ENCODE assay signal across 8 mouse cellular contexts in genomic region chr11:58959186-58959825, GRCm38 (mm10). TPM values are rescaled to one million over a fixed set of nuclear protein-coding genes. Genes with fewer than 3 reads are reported as not detected.
DNase-seq lines count a peak whose midpoint lies in the region; ATAC-seq lines count a peak whose summit lies in the region.

No protein-coding gene starts in this region.

- peak overlapping the region; percentile 91 for H3K4me2 ChIP-seq in kidney, embryonic 15.5 days
- peak overlapping the region; percentile 84 for H3K4me2 ChIP-seq in embryonic facial prominence, embryonic 13.5 days
- H3K4me2 ChIP-seq in neural tube, embryonic 12.5 days (replicated peaks), result peak overlapping the region; percentile 69

- H3K27ac ChIP-seq in kidney, embryonic 15.5 days, result peak overlapping the region; percentile 70
- no peak overlapping the region for H3K27ac ChIP-seq in embryonic facial prominence, embryonic 13.5 days
- no peak overlapping the region for H3K27ac ChIP-seq in limb, embryonic 10.5 days
- H3K27ac ChIP-seq in neural tube, embryonic 12.5 days, result no peak overlapping the region

- H3K4me1 ChIP-seq in kidney, embryonic 15.5 days, result peaks cover 38% of the 10 kb centered on the region
- peaks cover 34% of the 10 kb centered on the region for H3K4me1 ChIP-seq in embryonic facial prominence, embryonic 13.5 days
- peaks cover 31% of the 10 kb centered on the region for H3K4me1 ChIP-seq in limb, embryonic 10.5 days
- peaks cover 27% of the 10 kb centered on the region for H3K4me1 ChIP-seq in neural tube, embryonic 12.5 days

- 32% methylated on average over 15 of the region's 15 CpGs for WGBS in kidney, embryonic 15.5 days
- 30% methylated on average over 15 of the region's 15 CpGs for WGBS in embryonic facial prominence, embryonic 13.5 days
- whole genome bisulfite sequencing in limb, embryonic 10.5 days, result 40% methylated on average over 15 of the region's 15 CpGs
- WGBS in neural tube, embryonic 12.5 days, result 45% methylated on average over 15 of the region's 15 CpGs

- no peak for DNase-seq in kidney, adult 9 months
- DNase-seq in limb, embryonic 10.5 days (ENCODE audit: low spot score), result no peak
- no peak for DNase-seq in frontal cortex, postnatal 25 days (ENCODE audit: low spot score in 2 of 2)
- DNase-seq in adrenal gland, adult 18-20 months (ENCODE audit: low spot score in 2 of 2), result no peak

- H3K4me3 ChIP-seq in kidney, embryonic 15.5 days (replicated peaks), result peak overlapping the region; percentile 53
- peak overlapping the region; percentile 48 for H3K4me3 ChIP-seq in embryonic facial prominence, embryonic 13.5 days
- peak overlapping the region; percentile 56 for H3K4me3 ChIP-seq in limb, embryonic 10.5 days
- H3K4me3 ChIP-seq in neural tube, embryonic 12.5 days, result peak overlapping the region; percentile 44

- peaks cover 20% of the 10 kb centered on the region for H3K36me3 ChIP-seq in kidney, embryonic 15.5 days
- H3K36me3 ChIP-seq in embryonic facial prominence, embryonic 13.5 days, result peaks cover 8% of the 10 kb centered on the region
- H3K36me3 ChIP-seq in limb, embryonic 10.5 days, result peaks cover 10% of the 10 kb centered on the region
- H3K36me3 ChIP-seq in neural tube, embryonic 12.5 days, result peaks cover 10% of the 10 kb centered on the region; the same call in 1 of the 2 replicates

- peaks cover 4% of the 10 kb centered on the region; the same call in 1 of the 2 replicates for H3K9me3 ChIP-seq in kidney, embryonic 15.5 days (replicated peaks)
- H3K9me3 ChIP-seq in embryonic facial prominence, embryonic 13.5 days, result no peaks in the 10 kb centered on the region
- H3K9me3 ChIP-seq in limb, embryonic 10.5 days (replicated peaks), result no peaks in the 10 kb centered on the region
- H3K9me3 ChIP-seq in neural tube, embryonic 12.5 days, result no peaks in the 10 kb centered on the region

- H3K27me3 ChIP-seq in kidney, embryonic 15.5 days, result peaks cover 26% of the 10 kb centered on the region; the same call in 1 of the 2 replicates
- peaks cover 34% of the 10 kb centered on the region for H3K27me3 ChIP-seq in embryonic facial prominence, embryonic 13.5 days
- peaks cover 62% of the 10 kb centered on the region for H3K27me3 ChIP-seq in limb, embryonic 10.5 days (ENCODE audit: low read depth, poor library complexity, severe bottlenecking)
- 0 out of 2 replicates have a peak, but pooled peaks cover 3% of the 10 kb centered on the region for H3K27me3 ChIP-seq in neural tube, embryonic 12.5 days (replicated peaks)

- ATAC-seq in kidney, embryonic 15.5 days (replicated peaks; ENCODE audit: low FRiP score), result no peak
- ATAC-seq in embryonic facial prominence, embryonic 13.5 days (ENCODE audit: insufficient number of reproducible peaks, insufficient read depth, low FRiP score, low TSS enrichment, low read depth), result no peak
- ATAC-seq in neural tube, embryonic 12.5 days (ENCODE audit: low FRiP score, low read depth), result no peak
- ATAC-seq in erythroid progenitor cell, adult 5-6 weeks (replicated peaks; ENCODE audit: low FRiP score, poor library complexity, severe bottlenecking), result no peak

- peak overlapping the region; percentile 46; the same call in 1 of the 2 replicates for H3K9ac ChIP-seq in kidney, embryonic 15.5 days
- H3K9ac ChIP-seq in embryonic facial prominence, embryonic 13.5 days, result peak overlapping the region; percentile 65
- peak overlapping the region; percentile 54; the same call in 1 of the 2 replicates for H3K9ac ChIP-seq in neural tube, embryonic 12.5 days

RNA-seq across cellular contexts. Expression of gene Hist3h2a, which starts 4.8 kb away (rescaled TPM):
- 36.4 and 40.3 TPM in 2 replicates for polyA plus RNA-seq in kidney, embryonic 15.5 days (2015; fragmentation: Nextera tagmentation; extraction: Ambion mirVana)
- 34.0 and 34.3 TPM in 2 replicates for polyA plus RNA-seq in embryonic facial prominence, embryonic 13.5 days (2015; fragmentation: Nextera tagmentation; extraction: Ambion mirVana)
- polyA plus RNA-seq in limb, embryonic 10.5 days (2016; fragmentation: Nextera tagmentation; extraction: Ambion mirVana), result 8.4 and 11.3 TPM in 2 replicates
- 91.6 and 103 TPM in 2 replicates for polyA plus RNA-seq in neural tube, embryonic 12.5 days (2016; fragmentation: Nextera tagmentation; extraction: Ambion mirVana)
- 10 to 100 TPM; 13.3 to 17.6 TPM for total RNA-seq in adrenal gland, adult 18-20 months (2021)
- total RNA-seq in erythroid progenitor cell, adult 5-6 weeks (2015; ENCODE audit: low replicate concordance), result 186 and 192 TPM in 2 replicates
- total RNA-seq in erythroid progenitor cell, adult 5-6 weeks (2017; ENCODE audit: low replicate concordance), result 1,299 and 1,489 TPM in 2 replicates

RNA-seq across cellular contexts. Expression of gene Trim17, which starts 4.8 kb away (rescaled TPM):
- 0.58 and 0.71 TPM in 2 replicates for polyA plus RNA-seq in kidney, embryonic 15.5 days (2015; fragmentation: Nextera tagmentation; extraction: Ambion mirVana)
- 0.25 and 0.55 TPM in 2 replicates for polyA plus RNA-seq in embryonic facial prominence, embryonic 13.5 days (2015; fragmentation: Nextera tagmentation; extraction: Ambion mirVana)
- 0.31 and 0.35 TPM in 2 replicates for polyA plus RNA-seq in limb, embryonic 10.5 days (2016; fragmentation: Nextera tagmentation; extraction: Ambion mirVana)
- 0.84 and 1.0 TPM in 2 replicates for polyA plus RNA-seq in neural tube, embryonic 12.5 days (2016; fragmentation: Nextera tagmentation; extraction: Ambion mirVana)
- total RNA-seq in adrenal gland, adult 18-20 months (2021), result under 1 TPM; 0.06 to 0.10 TPM
- total RNA-seq in erythroid progenitor cell, adult 5-6 weeks (2015; ENCODE audit: low replicate concordance), result 0.36 and 0.84 TPM in 2 replicates
- 1.2 TPM in 2 replicates for total RNA-seq in erythroid progenitor cell, adult 5-6 weeks (2017; ENCODE audit: low replicate concordance)

RNA-seq across cellular contexts. Expression of gene Hist3h2ba, which starts 10.6 kb away (rescaled TPM):
- 81.6 and 82.0 TPM in 2 replicates for polyA plus RNA-seq in kidney, embryonic 15.5 days (2015; fragmentation: Nextera tagmentation; extraction: Ambion mirVana)
- 45.4 and 46.9 TPM in 2 replicates for polyA plus RNA-seq in embryonic facial prominence, embryonic 13.5 days (2015; fragmentation: Nextera tagmentation; extraction: Ambion mirVana)
- polyA plus RNA-seq in limb, embryonic 10.5 days (2016; fragmentation: Nextera tagmentation; extraction: Ambion mirVana), result 3.2 and 4.5 TPM in 2 replicates
- 167 and 246 TPM in 2 replicates for polyA plus RNA-seq in neural tube, embryonic 12.5 days (2016; fragmentation: Nextera tagmentation; extraction: Ambion mirVana)
- total RNA-seq in adrenal gland, adult 18-20 months (2021), result 1 to 10 TPM; 5.8 to 6.0 TPM
- 265 and 290 TPM in 2 replicates for total RNA-seq in erythroid progenitor cell, adult 5-6 weeks (2015; ENCODE audit: low replicate concordance)
- total RNA-seq in erythroid progenitor cell, adult 5-6 weeks (2017; ENCODE audit: low replicate concordance), result 136 and 409 TPM in 2 replicates

RNA-seq across cellular contexts. Expression of gene Trim11, which starts 18.6 kb away (rescaled TPM):
- 20.0 and 20.6 TPM in 2 replicates for polyA plus RNA-seq in kidney, embryonic 15.5 days (2015; fragmentation: Nextera tagmentation; extraction: Ambion mirVana)
- 21.7 and 23.5 TPM in 2 replicates for polyA plus RNA-seq in embryonic facial prominence, embryonic 13.5 days (2015; fragmentation: Nextera tagmentation; extraction: Ambion mirVana)
- polyA plus RNA-seq in limb, embryonic 10.5 days (2016; fragmentation: Nextera tagmentation; extraction: Ambion mirVana), result 17.8 and 20.7 TPM in 2 replicates
- 20.5 TPM in 2 replicates for polyA plus RNA-seq in neural tube, embryonic 12.5 days (2016; fragmentation: Nextera tagmentation; extraction: Ambion mirVana)
- total RNA-seq in adrenal gland, adult 18-20 months (2021), result 10 to 100 TPM; 22.0 to 27.1 TPM
- total RNA-seq in erythroid progenitor cell, adult 5-6 weeks (2015; ENCODE audit: low replicate concordance), result 10.1 and 18.0 TPM in 2 replicates
- 11.3 and 15.2 TPM in 2 replicates for total RNA-seq in erythroid progenitor cell, adult 5-6 weeks (2017; ENCODE audit: low replicate concordance)

RNA-seq across cellular contexts. Expression of gene Rnf187, which starts 20.6 kb away (rescaled TPM):
- 243 and 247 TPM in 2 replicates for polyA plus RNA-seq in kidney, embryonic 15.5 days (2015; fragmentation: Nextera tagmentation; extraction: Ambion mirVana)
- polyA plus RNA-seq in embryonic facial prominence, embryonic 13.5 days (2015; fragmentation: Nextera tagmentation; extraction: Ambion mirVana), result 254 and 255 TPM in 2 replicates
- polyA plus RNA-seq in limb, embryonic 10.5 days (2016; fragmentation: Nextera tagmentation; extraction: Ambion mirVana), result 222 and 238 TPM in 2 replicates
- 594 and 608 TPM in 2 replicates for polyA plus RNA-seq in neural tube, embryonic 12.5 days (2016; fragmentation: Nextera tagmentation; extraction: Ambion mirVana)
- total RNA-seq in adrenal gland, adult 18-20 months (2021), result 100 to 1,000 TPM; 171 to 177 TPM
- total RNA-seq in erythroid progenitor cell, adult 5-6 weeks (2015; ENCODE audit: low replicate concordance), result 104 and 109 TPM in 2 replicates
- 104 and 117 TPM in 2 replicates for total RNA-seq in erythroid progenitor cell, adult 5-6 weeks (2017; ENCODE audit: low replicate concordance)
